9 mouse cellular contexts compared by ENCODE assay signal in genomic region chr14:7944349-7945039, GRCm38 (mm10). TPM values are rescaled to one million over a fixed set of nuclear protein-coding genes. Genes with fewer than 3 reads are reported as not detected.
DNase-seq lines count a peak whose midpoint lies in the region; ATAC-seq and TF ChIP-seq lines count a peak whose summit lies in the region.
"Had no signal": no experiment of that assay in that cellular context is flagged by ENCODE, and none has a peak within 500 bp of the region (broad histone marks: within the 10 kb centered on the region; RNA-seq: fewer than 3 reads in every experiment).

No protein-coding gene starts in this region.

- no peaks in the 10 kb centered on the region for H3K9me3 ChIP-seq in hindbrain, embryonic 10.5 days
- H3K9me3 ChIP-seq in hindbrain, embryonic 14.5 days (ENCODE audit: control insufficient read depth, low read length), result no peaks in the 10 kb centered on the region
- H3K9me3 ChIP-seq in ES-E14 (ENCODE audit: control insufficient read depth, insufficient read depth, low read depth, low read length), result no peaks in the 10 kb centered on the region
- H3K9me3 ChIP-seq in embryonic facial prominence, embryonic 14.5 days (ENCODE audit: control insufficient read depth, low read length), result no peaks in the 10 kb centered on the region
- no peaks in the 10 kb centered on the region for H3K9me3 ChIP-seq in lung, embryonic 15.5 days

- no peak for DNase-seq in hindbrain, embryonic 10.5 days (ENCODE audit: low spot score)
- no peak for DNase-seq in hindbrain, embryonic 14.5 days (ENCODE audit: low spot score)
- DNase-seq in ES-E14 (ENCODE audit: low read depth, low spot score), result no peak
- DNase-seq in embryonic facial prominence, embryonic 14.5 days (ENCODE audit: low spot score), result no peak
- peak; percentile 61 for DNase-seq in thymus, postnatal 25 days
- no peak for DNase-seq in right cerebral cortex, postnatal 25 days

- H3K9ac ChIP-seq in hindbrain, embryonic 14.5 days, result no peak overlapping the region
- H3K9ac ChIP-seq in ES-E14 (ENCODE audit: insufficient read depth, low read depth, low read length, poor library complexity, severe bottlenecking), result 0 out of 2 replicates have a peak overlapping the region, but pooled peaks have one; percentile 35
- no peak overlapping the region for H3K9ac ChIP-seq in embryonic facial prominence, embryonic 14.5 days (ENCODE audit: low read depth, low read length)
- H3K9ac ChIP-seq in lung, embryonic 15.5 days, result no peak overlapping the region

- H3K36me3 ChIP-seq in hindbrain, embryonic 10.5 days, result peaks cover 77% of the 10 kb centered on the region
- peaks cover 77% of the 10 kb centered on the region for H3K36me3 ChIP-seq in hindbrain, embryonic 14.5 days (replicated peaks; ENCODE audit: control insufficient read depth, insufficient read depth)
- peaks cover 36% of the 10 kb centered on the region for H3K36me3 ChIP-seq in ES-E14 (ENCODE audit: control insufficient read depth, insufficient read depth, low read length, poor library complexity, severe bottlenecking)
- peaks cover 85% of the 10 kb centered on the region for H3K36me3 ChIP-seq in embryonic facial prominence, embryonic 14.5 days (ENCODE audit: control insufficient read depth, insufficient read depth, low read length)
- peaks cover 6% of the 10 kb centered on the region; the same call in 1 of the 2 replicates for H3K36me3 ChIP-seq in lung, embryonic 15.5 days

- H3K27me3 ChIP-seq in hindbrain, embryonic 10.5 days (ENCODE audit: insufficient read depth, poor library complexity, severe bottlenecking), result no peaks in the 10 kb centered on the region
- H3K27me3 ChIP-seq in hindbrain, embryonic 14.5 days (ENCODE audit: control insufficient read depth, insufficient read depth, low read length), result no peaks in the 10 kb centered on the region
- no peaks in the 10 kb centered on the region for H3K27me3 ChIP-seq in embryonic facial prominence, embryonic 14.5 days (replicated peaks; ENCODE audit: control insufficient read depth, insufficient read depth, low read length)
- H3K27me3 ChIP-seq in lung, embryonic 15.5 days, result no peaks in the 10 kb centered on the region

- 61% methylated on average over 8 of the region's 8 CpGs for whole genome bisulfite sequencing in hindbrain, embryonic 10.5 days
- WGBS in hindbrain, embryonic 14.5 days, result 67% methylated on average over 8 of the region's 8 CpGs
- WGBS in embryonic facial prominence, embryonic 14.5 days, result 52% methylated on average over 8 of the region's 8 CpGs
- WGBS in lung, embryonic 15.5 days, result 40% methylated on average over 8 of the region's 8 CpGs

- in situ Hi-C loops in ES-E14 (cut with MboI; ENCODE audit: low sequenced_read_pairs in 2 of 2, unreplicated experiment in 2 of 2), result no loop called here

- no peak overlapping the region for H3K4me3 ChIP-seq in hindbrain, embryonic 10.5 days
- no peak overlapping the region for H3K4me3 ChIP-seq in hindbrain, embryonic 14.5 days (replicated peaks; ENCODE audit: low read length)
- H3K4me3 ChIP-seq in ES-E14 (ENCODE audit: insufficient read depth in 1 of 2, low read depth in 1 of 2, low read length in 2 of 2, poor library complexity in 1 of 2, severe bottlenecking in 1 of 2), result no peak overlapping the region
- no peak overlapping the region for H3K4me3 ChIP-seq in embryonic facial prominence, embryonic 14.5 days (ENCODE audit: low read depth, low read length)
- H3K4me3 ChIP-seq in lung, embryonic 15.5 days, result no peak overlapping the region

- H3K4me2 ChIP-seq in hindbrain, embryonic 14.5 days (replicated peaks), result no peak overlapping the region
- H3K4me2 ChIP-seq in embryonic facial prominence, embryonic 14.5 days (ENCODE audit: low read depth, low read length), result no peak overlapping the region
- no peak overlapping the region for H3K4me2 ChIP-seq in lung, embryonic 15.5 days

- ATAC-seq in hindbrain, embryonic 14.5 days (ENCODE audit: low FRiP score), result no peak
- no peak for ATAC-seq in embryonic facial prominence, embryonic 14.5 days (ENCODE audit: low read depth)
- 0 out of 2 replicates have a peak, but pooled peaks have one; percentile 17 for ATAC-seq in lung, embryonic 15.5 days (ENCODE audit: borderline replicate concordance, extremely low read depth, low FRiP score, low TSS enrichment)
- no peak for ATAC-seq in inflammation-experienced regulatory T-cells, adult 6 months

- peak overlapping the region; percentile 3; the same call in 1 of the 2 replicates for H3K27ac ChIP-seq in hindbrain, embryonic 10.5 days
- no peak overlapping the region for H3K27ac ChIP-seq in hindbrain, embryonic 14.5 days
- no peak overlapping the region for H3K27ac ChIP-seq in ES-E14 (ENCODE audit: insufficient read depth, low read depth, low read length, poor library complexity, severe bottlenecking)
- H3K27ac ChIP-seq in embryonic facial prominence, embryonic 14.5 days (replicated peaks; ENCODE audit: low read depth, low read length), result 0 out of 2 replicates have a peak overlapping the region, but pooled peaks have one; percentile 29
- H3K27ac ChIP-seq in lung, embryonic 15.5 days, result peak overlapping the region; percentile 56; the same call in 1 of the 2 replicates

- H3K4me1 ChIP-seq in hindbrain, embryonic 10.5 days (replicated peaks), result peaks cover 4% of the 10 kb centered on the region; the same call in 1 of the 2 replicates
- no peaks in the 10 kb centered on the region for H3K4me1 ChIP-seq in hindbrain, embryonic 14.5 days (replicated peaks; ENCODE audit: control insufficient read depth, insufficient read depth, low read length)
- H3K4me1 ChIP-seq in ES-E14 (ENCODE audit: control insufficient read depth in 2 of 2, insufficient read depth in 2 of 2, low read length in 2 of 2, poor library complexity in 1 of 2), result peaks cover 0 to 29% of the 10 kb centered on the region in 2 experiments; a peak in 2 of 4 replicates
- peaks cover 5% of the 10 kb centered on the region; the same call in 1 of the 2 replicates for H3K4me1 ChIP-seq in embryonic facial prominence, embryonic 14.5 days (ENCODE audit: control insufficient read depth, insufficient read depth, low read length)
- peaks cover 20% of the 10 kb centered on the region for H3K4me1 ChIP-seq in lung, embryonic 15.5 days

TF ChIP-seq in ES-E14, 5 proteins besides CTCF, POLR2A, EP300 and RAD21:
- TF ChIP-seq ZC3H11A (IDR thresholded peaks at IDR 0.05; ENCODE audit: borderline replicate concordance, low read depth, low read length) (no peak), HCFC1 (IDR thresholded peaks at IDR 0.05; ENCODE audit: borderline replicate concordance, insufficient read depth, low read length) (no peak), MAFK (IDR thresholded peaks at IDR 0.05; ENCODE audit: insufficient read depth, low read depth, low read length) (no peak), ZNF384 (IDR thresholded peaks at IDR 0.05; ENCODE audit: low read depth, low read length) (no peak), CHD2 (IDR thresholded peaks at IDR 0.05; ENCODE audit: low read depth, low read length) (no peak)

RNA-seq across cellular contexts. Expression of gene Gm45521, which starts 12.6 kb away (rescaled TPM):
- 0.56 and 0.85 TPM in 2 replicates for polyA plus RNA-seq in hindbrain, embryonic 10.5 days (2016; fragmentation: Nextera tagmentation; extraction: Ambion mirVana)
- 0.44 and 0.51 TPM in 2 replicates for polyA plus RNA-seq in hindbrain, embryonic 14.5 days (2014; fragmentation: Nextera tagmentation; extraction: Ambion mirVana)
- total RNA-seq in ES-E14 (2012; rRNA removed), result 1.0 and 4.0 TPM in 2 replicates
- not detected in 2 replicates for polyA plus RNA-seq in embryonic facial prominence, embryonic 14.5 days (2014; fragmentation: Nextera tagmentation; extraction: Ambion mirVana)
- polyA plus RNA-seq in lung, embryonic 15.5 days (2015; fragmentation: Nextera tagmentation; extraction: Ambion mirVana), result not detected in 2 replicates
- polyA plus RNA-seq in inflammation-experienced regulatory T-cells, adult 6 months (2017; shearing (Covaris generic)), result not detected
- total RNA-seq: layer of hippocampus, adult 18-20 months had no signal

RNA-seq across cellular contexts. Expression of gene Dnase1l3, which starts 49.9 kb away (rescaled TPM):
- 0.07 TPM in 1 of 2 replicates, not detected in the other for polyA plus RNA-seq in hindbrain, embryonic 10.5 days (2016; fragmentation: Nextera tagmentation; extraction: Ambion mirVana)
- 0.09 TPM in 1 of 2 replicates, not detected in the other for polyA plus RNA-seq in hindbrain, embryonic 14.5 days (2014; fragmentation: Nextera tagmentation; extraction: Ambion mirVana)
- 0.09 TPM in 1 of 2 replicates, not detected in the other for total RNA-seq in ES-E14 (2012; rRNA removed)
- 0.62 and 0.89 TPM in 2 replicates for polyA plus RNA-seq in embryonic facial prominence, embryonic 14.5 days (2014; fragmentation: Nextera tagmentation; extraction: Ambion mirVana)
- polyA plus RNA-seq in lung, embryonic 15.5 days (2015; fragmentation: Nextera tagmentation; extraction: Ambion mirVana), result 0.10 and 0.31 TPM in 2 replicates
- polyA plus RNA-seq in inflammation-experienced regulatory T-cells, adult 6 months (2017; shearing (Covaris generic)), result 10 to 100 TPM in 1 of 3 experiments, 1 to 10 TPM in 2; 3.2 to 23.9 (median 7.7) TPM

RNA-seq across cellular contexts. Expression of gene Abhd6, which starts 58.2 kb away (rescaled TPM):
- polyA plus RNA-seq in hindbrain, embryonic 10.5 days (2016; fragmentation: Nextera tagmentation; extraction: Ambion mirVana), result 14.8 and 15.1 TPM in 2 replicates
- 35.7 and 37.0 TPM in 2 replicates for polyA plus RNA-seq in hindbrain, embryonic 14.5 days (2014; fragmentation: Nextera tagmentation; extraction: Ambion mirVana)
- 11.7 and 15.4 TPM in 2 replicates for total RNA-seq in ES-E14 (2012; rRNA removed)
- 20.0 and 20.3 TPM in 2 replicates for polyA plus RNA-seq in embryonic facial prominence, embryonic 14.5 days (2014; fragmentation: Nextera tagmentation; extraction: Ambion mirVana)
- polyA plus RNA-seq in lung, embryonic 15.5 days (2015; fragmentation: Nextera tagmentation; extraction: Ambion mirVana), result 13.0 and 15.7 TPM in 2 replicates
- 10 to 100 TPM; 22.1 to 32.7 (median 24.1) TPM for polyA plus RNA-seq in inflammation-experienced regulatory T-cells, adult 6 months (2017; shearing (Covaris generic))

Comparison
In these comparisons a context has a peak if more than half of its experiments do, and no peak if none do; other contexts are left out.
1. H3K27ac ChIP-seq: peak in hindbrain, embryonic 10.5 days (single experiment), embryonic facial prominence, embryonic 14.5 days (single experiment) and lung, embryonic 15.5 days (single experiment); none in hindbrain, embryonic 14.5 days (single experiment) and ES-E14 (single experiment).